Mouse (Mus musculus): Measurements from ENCODE around the gene Hist1h2bc. TPM values are rescaled to one million over a fixed set of nuclear protein-coding genes. Genes with fewer than 3 reads are reported as not detected.

Hist1h2bc gene
- 1 to 10 TPM; 4.0 to 4.2 TPM for polyA plus RNA-seq (2017; shearing (Covaris generic))

DNA sequence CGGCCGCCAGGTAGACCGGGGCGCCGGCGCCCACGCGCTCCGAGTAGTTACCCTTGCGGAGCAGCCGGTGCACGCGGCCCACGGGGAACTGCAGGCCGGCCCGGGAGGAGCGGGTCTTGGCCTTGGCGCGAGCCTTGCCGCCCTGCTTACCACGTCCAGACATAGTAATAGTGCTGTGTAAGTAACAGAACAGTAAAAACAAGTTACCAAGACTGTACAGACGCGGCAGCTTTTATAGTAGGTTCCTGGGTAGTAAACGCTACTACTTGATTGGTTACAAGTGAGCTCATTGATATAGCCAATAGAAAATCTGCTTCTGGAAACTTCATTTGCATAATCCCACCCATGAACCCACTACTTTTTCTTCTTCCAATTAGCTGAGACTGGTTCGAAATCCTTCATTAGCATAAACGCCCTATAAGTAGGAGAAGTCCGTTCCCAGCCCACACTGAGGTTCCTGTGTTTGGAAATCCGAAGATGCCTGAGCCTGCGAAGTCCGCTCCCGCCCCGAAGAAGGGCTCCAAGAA is at the start of gene Hist1h2bc, which contains the start of gene Hist1h2ac:
Gene Hist1h2bc (plus strand): TSS at position 445 of the 527 bp plus-strand sequence.
Gene Hist1h2ac (minus strand): TSS at position 194 of the 527 bp plus-strand sequence.
- ATAC-seq, result peak; percentile 92

DNA sequence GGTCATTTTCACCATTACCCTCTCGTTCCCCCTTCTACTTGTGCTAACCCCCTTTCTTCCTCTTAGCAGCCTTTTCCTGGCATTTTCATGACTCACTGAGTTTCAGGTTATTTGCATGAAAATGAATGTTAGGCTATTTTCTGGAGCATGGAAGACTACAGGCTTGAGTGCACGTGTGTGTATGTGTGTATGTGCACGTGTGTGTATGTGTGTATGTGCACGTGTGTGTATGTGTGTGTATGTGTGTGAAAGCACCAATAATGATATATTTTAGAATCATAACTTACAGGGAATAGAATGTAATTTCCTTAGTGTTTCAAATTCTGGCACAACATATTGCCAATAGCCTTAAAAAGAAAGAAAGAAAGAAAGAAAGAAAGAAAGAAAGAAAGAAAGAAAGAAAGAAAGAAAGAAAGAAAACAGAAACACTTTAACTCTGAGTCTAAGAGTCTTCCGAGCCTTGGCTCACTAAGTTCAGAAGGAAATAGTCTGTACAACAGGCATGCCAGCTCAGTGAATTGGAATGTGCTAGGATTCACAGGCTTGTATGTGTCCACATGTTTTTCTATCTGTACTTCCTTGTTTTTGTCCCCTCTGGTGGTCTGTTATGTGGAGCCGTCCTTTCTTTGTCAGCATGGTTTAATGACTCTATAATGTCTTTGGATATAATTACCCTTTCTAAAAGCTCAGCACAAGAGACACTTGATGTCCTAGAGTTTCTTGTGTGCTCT is 24.2 kb upstream of the Hist1h2bc start:
- no peak for ATAC-seq

DNA sequence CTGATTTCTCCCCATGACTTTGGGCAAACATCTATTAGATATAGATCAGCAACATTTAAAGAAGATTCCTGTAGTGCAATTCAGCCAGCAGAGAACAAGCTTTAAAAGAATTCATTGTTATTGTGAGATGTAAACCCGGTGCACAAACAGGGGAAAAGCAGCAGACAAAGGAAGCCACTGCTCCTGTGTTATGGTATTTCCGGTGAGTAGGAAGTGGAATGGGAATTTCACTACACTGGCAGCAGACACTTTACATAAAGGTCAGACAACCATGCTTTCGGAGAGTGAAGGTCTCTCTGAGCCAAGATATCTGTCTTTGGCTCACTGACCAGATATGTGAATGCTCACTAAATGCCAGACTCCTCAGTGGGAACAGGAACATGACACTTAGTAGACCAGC is 21.5 kb upstream of the Hist1h2bc start:
- no peak for ATAC-seq

DNA sequence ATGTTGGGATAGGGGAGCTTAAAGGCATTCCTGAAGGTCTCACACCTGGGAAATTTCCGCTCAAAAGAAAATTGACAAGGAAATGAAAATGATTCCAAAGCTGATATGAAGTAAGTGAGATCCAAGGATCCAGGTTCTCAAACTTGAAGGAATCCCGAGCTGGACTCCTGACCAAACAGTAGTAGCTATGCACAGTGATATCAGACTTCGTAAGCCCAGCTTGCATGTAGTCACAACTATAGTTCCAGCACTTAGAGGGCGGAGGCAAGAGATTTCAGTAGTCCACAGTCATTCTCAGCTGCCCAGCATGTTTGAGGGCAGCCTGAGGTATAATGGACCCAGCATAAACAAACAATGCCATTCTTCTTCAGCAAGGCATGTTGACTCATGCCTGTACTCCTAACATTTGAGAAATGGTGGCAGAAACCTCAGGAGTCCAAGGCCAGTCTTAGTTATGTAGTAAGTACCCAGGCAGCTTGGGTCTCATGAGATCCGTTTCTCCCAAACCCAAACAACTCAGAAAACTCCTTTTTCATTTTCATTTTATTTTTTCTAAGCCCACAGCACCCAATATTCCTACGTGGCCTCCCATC is 1.9 kb upstream of the Hist1h2bc start:
- ATAC-seq, result no peak

DNA sequence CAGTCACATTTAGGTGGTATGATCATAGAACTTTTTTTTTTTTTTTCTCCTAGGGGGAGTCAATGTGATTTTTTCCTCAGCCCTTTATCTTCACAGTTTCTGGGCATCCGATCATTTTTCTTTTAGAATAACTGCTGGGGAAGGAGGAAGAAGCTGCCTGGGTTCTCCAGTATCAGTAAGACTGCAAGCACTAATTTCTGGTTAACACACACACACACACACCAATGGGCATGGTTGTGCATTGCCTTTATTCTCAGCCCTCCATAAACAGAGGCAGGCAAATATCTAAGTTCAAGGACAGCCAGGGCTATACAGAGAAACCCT is 1.4 kb upstream of the Hist1h2bc start:
- no peak for ATAC-seq

DNA sequence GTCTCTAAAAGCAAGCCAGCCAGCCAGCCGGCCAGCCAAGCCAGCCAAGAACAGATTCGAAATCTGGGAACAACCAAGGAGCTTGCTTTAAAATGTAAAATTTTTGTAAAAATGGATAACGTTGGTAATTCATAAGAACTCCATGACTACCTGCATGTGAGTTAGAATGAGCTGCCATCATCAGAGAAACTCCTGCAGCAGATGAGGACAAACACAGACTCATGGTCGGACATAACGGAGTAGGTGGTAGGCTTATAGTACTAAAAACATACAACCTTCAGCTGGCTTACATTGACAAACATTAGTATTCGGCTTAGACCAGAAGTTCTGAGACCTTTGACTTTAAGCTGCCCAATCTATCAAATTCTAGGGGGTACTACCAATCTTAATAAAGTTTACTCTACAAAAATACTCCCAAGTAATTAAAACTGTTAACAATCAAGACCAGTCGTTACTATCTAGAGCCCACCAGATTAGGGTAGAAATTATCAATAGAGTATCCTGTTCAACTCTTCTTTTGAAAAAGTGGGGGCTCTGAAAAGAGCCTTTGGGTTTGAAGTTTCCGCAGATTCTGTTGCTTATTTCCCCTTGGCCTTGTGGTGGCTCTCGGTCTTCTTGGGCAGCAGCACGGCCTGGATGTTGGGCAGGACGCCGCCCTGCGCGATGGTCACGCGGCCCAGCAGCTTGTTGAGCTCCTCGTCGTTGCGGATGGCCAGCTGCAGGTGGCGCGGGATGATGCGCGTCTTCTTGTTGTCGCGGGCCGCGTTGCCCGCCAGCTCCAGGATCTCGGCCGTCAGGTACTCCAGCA is 848 bp upstream of the Hist1h2bc start:
- peak; percentile 6 for ATAC-seq

DNA sequence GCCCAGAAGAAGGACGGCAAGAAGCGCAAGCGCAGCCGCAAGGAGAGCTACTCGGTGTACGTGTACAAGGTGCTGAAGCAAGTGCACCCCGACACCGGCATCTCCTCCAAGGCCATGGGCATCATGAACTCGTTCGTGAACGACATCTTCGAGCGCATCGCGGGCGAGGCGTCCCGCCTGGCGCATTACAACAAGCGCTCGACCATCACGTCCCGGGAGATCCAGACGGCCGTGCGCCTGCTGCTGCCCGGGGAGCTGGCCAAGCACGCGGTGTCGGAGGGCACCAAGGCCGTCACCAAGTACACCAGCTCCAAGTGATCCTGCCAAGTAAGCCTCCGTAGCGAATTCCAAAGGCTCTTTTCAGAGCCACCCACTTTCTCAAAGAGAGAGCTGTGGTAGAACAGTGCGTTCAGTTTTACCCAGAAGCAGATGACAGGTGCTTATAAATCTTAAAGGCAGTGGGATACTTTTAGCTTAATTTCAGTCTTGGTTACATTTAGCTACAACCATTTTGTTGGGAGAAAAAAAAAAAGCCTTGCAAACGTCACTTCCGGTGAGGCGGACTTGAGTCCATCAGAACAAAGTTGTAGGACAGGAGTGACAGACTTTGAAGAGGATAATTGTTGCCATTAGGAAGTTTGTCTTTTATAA is 421 bp downstream of the Hist1h2bc start:
- ATAC-seq, result peak; percentile 48

DNA sequence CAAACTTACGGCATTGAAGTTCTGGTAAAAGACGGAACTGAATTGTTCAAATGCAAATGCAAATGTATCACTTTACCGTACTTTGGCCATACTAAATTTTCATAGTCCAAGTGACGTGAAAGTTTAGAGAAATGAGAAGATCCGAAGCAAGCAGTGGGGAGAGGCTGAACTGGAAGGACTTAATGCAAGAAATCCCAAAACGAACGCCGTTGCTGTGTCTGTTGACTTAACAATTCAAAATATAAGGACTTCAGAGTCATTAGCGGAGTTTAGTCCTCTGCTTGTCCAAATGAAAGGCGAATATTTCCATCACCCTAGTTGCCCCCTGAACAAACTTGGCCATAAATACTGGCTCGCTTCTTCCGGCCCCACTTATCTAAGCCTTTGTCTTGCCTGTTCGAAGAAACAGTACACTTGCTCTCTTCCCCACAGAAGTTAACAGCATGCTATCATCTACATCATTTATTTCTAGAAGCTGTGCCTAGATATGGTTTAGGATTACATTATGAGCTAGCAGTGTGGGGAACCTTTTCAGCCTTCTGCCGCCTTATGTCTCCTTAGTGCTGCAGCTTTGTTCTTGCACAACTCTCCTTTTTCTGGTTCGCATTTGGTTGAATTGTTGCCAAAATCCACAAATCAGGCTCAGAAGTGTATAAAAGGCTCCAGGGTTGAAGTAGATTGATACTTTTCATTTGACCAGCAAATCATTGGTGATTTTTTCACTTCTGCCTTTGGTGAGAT is 1.3 kb downstream of the Hist1h2bc start:
- ATAC-seq, result no peak

DNA sequence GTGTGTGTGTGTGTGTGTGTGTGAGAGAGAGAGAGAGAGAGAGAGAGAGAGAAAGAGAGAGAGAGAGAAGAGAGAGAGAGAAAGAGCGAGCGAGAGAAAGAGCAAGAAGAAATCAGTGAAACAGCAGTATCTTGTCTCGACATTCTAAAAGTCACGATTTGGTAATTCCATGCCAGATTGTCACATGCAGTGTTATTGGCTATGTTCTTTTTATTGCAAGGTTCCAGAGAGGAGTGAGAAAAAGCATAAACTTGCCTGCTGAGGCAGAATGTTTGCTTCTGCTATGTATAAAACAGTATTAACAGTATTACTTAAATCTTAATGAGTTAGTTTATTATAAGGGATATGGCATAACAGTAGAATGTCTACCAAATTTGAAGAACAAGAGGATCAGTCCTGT is 2.0 kb downstream of the Hist1h2bc start:
- ATAC-seq, result no peak

DNA sequence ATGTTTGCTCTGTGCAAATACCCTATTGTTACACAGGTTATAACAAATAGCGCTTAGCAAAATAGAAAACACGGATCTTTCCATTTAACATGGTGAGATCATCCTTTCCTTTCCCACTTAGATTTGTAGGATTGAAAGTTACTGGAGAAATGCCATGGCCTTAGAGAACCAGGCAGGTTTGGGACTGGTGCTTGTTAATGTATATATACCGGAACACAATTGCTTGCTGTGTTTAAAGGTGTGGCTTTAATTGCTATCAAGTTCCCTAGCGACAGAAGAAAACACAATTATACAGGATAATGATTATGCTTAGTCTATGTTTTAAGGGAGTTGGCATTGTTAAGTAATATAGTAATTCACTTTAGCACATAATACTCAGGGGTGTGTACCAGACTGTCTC is 3.2 kb downstream of the Hist1h2bc start:
- no peak for ATAC-seq

DNA sequence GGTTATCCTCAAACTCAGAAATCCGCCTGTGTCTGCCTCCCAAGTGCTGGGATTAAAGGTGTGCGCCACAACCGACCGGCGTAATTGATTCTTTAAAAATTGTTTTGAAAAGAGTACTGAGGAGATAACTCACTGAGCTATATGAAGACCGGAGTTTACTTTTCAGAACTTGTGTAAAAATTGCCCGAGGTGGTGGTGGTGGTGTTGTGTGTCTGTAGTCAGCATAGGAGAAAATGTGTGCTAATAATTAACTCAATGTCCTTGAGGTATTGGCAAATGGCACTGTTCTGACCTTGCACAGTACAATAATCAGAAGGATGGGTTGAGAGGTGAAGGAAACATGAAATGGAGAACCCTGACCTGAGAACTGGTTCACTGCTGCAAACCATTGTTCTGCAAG is 3.9 kb downstream of the Hist1h2bc start:
- no peak for ATAC-seq

DNA sequence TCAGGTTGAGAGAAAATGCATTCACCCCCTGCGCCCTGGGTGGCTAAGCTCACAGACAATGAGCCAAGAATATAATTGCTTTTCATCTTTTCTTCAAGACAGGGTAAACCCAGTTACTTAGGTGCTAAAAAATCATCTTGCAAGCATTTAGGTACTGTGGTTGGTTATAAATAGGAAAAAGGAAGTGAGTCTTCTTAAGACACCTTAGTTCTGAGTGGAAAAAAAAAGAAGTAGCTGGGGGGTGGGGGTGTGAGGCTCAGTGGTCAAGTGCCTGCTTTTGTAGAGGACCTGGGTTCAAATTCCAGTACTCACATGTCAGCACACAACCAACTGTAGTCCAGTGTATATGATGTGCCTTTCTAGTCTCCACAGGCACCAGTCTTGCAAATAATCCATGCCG is 5.0 kb downstream of the Hist1h2bc start:
- ATAC-seq, result no peak

DNA sequence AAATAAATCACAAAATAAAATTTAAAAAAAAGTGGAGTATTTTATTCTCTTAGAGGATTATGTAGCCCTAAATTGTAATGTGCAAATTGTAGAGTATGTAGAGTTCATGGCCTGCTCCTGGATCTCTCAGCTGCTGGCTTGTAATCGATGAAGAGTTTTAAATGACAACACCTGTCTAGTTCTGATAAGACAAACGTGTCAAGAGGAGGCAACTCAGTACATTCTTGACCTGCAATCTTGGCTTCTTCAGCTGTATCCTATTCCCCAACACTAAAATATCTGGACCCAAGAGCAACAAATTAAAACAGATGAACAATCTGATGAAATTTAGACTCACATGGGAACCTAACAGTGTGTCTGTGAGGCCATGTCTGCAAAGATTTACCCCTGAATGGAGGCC is 5.5 kb downstream of the Hist1h2bc start:
- ATAC-seq, result no peak

DNA sequence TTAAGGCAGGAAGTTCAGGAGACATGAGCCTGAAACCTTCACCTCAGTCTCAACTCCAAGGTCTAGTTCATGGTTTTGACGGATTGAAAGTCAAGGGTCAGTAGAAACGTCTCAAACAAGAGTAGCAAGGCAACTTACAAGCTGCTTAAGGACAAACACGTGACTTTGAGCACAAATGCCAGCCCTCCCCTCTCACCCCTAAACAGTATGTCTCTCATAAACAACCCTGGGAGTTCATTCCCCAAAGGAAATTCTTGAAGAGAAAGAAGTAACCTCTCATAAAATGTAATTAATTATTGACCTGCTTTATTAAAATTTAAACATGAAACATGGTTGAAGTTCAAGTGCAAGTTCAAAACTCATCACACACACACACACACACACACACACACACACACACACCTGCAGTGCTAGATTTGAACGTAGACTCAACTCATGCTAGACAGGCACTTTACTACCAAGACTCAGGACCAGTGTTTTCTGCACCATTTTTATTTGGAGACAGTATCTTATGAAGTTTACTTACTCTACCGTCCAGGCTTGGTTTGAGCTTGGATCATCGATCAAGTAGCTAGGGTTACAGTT is 9.9 kb downstream of the Hist1h2bc start:
- ATAC-seq, result no peak

DNA sequence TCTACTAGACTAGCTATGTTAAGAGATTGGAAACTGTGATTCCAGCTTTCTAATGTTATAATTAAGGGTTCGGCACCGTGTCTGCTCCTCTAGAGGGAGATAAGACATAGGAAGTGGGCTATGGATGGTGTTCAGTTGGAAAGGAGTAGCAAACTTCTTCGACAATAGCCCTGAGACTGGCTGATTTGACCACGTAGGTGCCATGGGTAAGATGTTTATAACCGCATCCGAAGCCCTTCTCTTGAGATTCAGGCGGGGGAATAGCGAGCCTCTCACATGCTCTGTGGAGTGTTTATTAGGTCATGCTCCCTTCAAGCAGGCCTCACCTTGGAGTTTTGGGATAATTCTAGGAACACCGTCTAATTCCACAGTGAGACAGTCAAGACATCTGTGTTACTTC is 11.0 kb downstream of the Hist1h2bc start:
- no peak for ATAC-seq

DNA sequence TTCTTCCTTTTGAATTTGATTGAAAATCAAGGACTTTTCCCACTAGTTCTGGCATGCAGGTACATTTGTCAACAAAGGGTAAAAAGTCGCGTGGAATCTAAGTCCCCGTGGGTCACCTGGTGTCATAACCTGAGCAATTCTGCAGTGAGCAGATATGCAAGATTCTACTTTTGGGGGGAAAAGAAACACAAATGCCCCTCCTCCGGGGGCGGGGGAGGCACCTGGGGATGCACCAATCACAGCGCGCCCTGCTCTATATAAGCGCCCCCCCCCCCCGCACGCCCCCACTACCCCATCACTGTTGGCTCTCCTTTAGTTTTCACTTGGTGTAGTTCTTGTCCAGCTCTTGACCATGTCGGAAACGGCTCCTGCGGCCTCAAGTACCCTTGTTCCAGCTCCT is 11.5 kb downstream of the Hist1h2bc start, which contains the start of gene Hist1h1t:
Gene Hist1h1t (plus strand): TSS at position 301 of the 400 bp plus-strand sequence.
- ATAC-seq, result no peak

DNA sequence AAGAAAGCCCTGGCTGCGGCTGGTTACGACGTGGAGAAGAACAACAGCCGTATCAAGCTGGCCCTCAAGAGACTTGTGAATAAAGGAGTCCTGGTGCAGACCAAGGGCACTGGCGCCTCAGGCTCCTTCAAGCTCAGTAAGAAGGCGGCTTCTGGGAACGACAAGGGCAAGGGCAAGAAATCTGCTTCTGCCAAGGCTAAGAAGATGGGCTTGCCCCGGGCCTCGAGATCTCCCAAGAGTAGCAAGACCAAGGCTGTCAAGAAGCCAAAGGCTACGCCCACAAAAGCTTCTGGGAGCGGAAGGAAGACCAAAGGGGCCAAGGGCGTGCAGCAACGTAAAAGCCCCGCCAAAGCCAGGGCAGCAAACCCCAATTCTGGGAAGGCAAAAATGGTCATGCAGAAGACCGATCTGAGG is 12.1 kb downstream of the Hist1h2bc start:
- ATAC-seq, result no peak

DNA sequence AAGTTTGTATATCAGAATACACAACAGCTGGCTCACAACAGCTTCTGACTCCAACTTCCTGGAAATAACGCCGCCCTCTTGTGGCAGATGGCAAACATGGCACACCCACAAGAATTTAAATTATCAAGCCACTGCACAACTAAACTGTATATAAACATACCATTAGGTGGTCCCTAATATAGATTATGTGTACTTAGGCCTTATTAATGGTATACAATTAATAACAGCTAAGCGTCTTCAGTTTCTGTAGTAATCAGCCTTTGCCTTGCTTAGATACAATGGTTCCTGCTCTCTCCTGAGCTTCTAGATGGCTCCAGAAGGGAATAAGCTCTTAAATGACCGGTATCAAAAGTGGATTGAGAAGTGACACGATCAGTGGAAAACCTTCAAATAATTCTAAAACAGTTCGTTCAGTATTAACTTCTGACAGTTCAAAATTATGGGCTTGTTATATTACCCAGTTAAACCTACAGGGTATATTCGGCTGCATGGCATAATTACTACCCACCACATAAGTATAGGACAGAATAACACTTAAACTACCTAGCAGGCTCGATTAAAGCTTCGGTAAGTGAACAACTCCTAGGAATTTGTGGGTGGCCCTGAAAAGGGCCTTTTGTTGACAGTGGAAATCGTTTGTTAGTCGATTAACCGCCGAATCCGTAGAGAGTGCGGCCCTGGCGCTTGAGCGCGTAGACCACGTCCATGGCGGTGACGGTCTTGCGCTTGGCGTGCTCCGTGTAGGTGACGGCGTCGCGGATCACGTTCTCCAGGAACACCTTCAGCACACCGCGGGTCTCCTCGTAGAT is 13.7 kb downstream of the Hist1h2bc start:
- ATAC-seq, result peak; percentile 31

DNA sequence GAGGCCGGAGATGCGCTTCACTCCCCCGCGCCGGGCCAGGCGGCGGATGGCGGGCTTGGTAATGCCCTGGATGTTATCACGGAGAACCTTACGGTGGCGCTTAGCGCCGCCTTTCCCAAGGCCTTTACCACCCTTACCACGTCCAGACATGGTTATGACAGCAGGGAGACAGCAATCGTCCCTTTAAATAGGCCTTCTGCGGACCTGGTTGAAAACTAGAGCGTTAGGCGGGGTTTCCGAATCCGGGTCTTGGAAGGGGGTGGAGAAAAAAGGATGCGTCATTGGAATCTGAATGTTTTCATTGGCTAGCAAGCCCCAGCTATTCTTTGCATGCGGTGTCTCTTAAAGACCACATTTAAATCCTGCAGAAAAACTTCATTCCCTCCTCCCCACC is 14.3 kb downstream of the Hist1h2bc start, which contains the start of gene Hist1h4c:
Gene Hist1h4c (minus strand): TSS at position 155 of the 394 bp plus-strand sequence.
- ATAC-seq, result peak; percentile 86

DNA sequence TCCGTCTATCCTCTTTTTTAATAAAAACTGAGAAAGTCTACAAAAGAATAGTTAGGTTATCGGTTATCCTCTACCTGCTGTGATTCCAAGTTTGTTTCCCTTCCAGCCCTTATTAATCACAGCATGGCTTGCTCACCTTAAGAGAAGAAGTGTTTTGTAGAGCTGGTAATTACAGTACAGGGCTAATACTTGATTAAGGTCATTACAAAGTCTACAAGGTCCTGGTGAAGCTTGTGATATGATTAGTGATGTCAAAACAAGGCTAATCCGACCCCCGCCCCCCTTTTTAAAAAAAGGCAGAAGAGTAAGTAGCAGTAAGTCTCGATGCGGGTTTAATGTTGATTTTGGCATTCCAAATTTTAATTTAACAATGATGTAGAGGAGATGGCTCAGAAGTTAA is 15.0 kb downstream of the Hist1h2bc start:
- no peak for ATAC-seq

DNA sequence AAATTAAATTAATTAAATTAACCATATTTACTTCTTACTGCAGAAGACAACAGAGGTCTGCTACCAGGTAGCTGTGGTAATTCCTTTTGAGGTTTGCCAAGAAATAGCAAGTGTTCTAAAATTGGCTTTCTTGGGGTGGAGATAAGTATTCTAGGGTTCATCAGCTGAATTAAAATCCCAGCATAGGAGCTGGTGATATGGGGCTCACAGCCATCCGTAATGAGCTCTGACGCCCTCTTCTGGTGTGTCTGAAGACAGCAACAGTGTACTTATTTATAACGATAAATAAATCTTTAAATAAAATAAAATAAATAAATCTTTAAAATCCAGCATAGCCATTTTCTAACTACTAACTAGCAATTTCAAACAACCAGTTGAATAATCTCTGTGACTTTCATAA is 15.8 kb downstream of the Hist1h2bc start:
- ATAC-seq, result no peak
